Mouse (Mus musculus): ENCODE data around the gene 1700016K19Rik.
A peak's percentile ranks its signal among the peaks of the same experiment; 100 is the strongest.

The 1700016K19Rik gene

DNA sequence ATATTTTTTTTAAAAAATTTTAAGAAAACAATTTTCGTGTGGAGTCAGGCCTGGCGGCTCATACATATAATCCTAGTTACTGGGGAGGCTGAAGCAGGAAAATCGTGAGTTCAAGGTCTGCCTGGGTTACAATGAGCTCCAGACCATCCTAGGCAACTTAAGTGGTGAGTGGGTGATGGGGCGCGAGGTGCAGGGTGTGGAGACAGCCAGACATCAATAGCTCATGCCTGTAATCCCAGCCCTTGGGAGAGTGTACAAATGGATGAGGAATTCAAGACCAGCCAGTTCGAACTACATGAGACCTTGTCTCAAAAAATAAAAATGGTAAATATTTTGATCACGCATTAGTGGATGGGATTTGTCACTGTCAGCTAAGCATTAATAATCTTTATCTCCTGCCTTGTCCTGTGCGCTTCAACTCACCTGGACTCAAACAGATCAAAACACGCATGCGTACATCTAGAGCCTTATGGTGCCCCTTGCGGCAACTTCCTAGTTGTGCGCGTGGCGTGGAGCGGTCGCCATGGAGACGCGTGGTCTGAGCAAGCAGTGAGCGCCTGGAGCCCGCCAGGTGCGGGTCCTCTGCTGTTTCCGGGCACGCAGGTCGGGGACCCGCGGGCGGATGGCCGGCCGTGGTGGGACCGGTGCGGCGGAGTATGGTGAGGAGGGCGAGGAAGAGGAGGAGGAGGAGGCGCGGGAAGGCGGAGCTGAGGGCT lies at the start of gene 1700016K19Rik:
1700016K19Rik (plus strand) TSS at position 473 of the 716 bp plus-strand sequence.
- peak; percentile 41 for DNase-seq (ENCODE audit: low read depth, low spot score)

DNA sequence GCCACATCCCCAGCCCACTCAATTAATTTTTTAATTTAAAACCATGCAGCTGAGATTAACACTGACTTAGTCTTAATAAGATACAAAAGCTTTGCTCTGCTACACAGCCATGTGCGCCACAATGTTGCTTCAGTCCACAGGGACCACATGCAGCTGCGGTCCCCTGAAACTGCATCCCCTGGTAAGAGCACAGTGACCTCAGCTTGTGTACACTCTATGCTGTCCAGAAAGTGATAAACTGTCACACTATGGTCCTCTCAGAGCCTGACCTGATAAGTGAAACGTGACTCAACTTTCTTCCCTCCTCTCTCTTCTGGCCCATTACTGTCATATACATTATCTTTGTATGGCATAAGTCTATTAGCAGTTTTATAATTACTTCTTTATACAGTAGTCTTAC lies 49.3 kb upstream of the 1700016K19Rik start:
- no peak for DNase-seq (ENCODE audit: low read depth, low spot score)

DNA sequence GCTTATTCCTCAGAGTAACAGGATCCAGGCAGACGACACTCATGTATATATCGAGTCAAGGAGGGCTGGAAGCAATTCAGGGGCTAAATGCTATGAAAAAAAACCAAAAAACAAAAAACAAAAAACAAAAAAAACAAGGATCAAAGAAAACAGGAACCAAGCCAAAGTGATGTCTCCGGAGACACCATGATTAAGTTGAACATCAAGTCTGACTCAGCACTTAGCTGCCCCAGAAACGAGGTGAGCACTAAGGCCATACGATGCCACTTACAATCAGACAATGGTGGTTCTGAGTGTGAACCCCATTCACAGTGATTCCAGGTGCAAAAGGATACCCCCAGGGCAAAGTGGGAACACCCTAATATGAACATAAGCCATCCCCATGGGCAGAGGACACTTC lies 47.8 kb upstream of the 1700016K19Rik start:
- no peak for DNase-seq (ENCODE audit: low read depth, low spot score)

DNA sequence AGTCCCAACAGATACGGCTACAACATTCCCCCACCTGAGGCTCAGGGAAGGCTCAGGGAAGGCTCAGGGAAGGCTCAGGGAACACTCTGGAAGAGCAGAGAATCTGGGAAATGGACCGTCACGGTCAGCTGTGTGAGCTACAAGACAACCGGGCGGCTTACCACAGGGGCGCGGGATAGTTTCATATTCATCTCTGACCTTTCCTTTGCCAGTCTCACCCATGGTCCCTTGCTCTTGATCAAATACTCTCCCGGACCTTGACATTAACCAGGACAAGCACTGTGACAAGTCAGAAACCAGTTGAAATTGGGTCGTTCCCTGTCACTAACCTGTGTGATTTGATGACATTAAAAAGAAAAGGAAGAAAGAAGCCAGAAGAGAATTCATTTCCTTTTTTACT lies 44.8 kb upstream of the 1700016K19Rik start:
- DNase-seq (ENCODE audit: low read depth, low spot score): no peak

DNA sequence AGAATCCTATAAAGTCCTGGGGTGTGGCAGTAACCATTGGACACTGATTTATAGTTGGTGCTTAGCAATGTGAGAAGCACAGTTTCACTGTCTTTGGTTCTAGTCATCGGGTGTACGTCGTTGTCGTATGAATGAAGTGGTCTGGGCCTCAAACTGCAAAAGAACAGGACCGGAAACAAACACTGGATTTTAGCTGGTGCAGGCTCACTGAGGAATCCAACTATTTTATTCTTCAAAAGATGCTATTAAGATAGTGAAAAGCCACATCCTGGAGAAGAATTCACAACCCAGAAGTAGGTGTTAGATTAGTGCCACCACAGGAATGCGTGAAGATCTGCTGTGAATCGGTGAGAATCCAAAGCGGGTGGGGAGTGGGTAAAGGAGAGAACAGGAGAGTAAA lies 43.1 kb upstream of the 1700016K19Rik start:
- DNase-seq (ENCODE audit: low read depth, low spot score): no peak

DNA sequence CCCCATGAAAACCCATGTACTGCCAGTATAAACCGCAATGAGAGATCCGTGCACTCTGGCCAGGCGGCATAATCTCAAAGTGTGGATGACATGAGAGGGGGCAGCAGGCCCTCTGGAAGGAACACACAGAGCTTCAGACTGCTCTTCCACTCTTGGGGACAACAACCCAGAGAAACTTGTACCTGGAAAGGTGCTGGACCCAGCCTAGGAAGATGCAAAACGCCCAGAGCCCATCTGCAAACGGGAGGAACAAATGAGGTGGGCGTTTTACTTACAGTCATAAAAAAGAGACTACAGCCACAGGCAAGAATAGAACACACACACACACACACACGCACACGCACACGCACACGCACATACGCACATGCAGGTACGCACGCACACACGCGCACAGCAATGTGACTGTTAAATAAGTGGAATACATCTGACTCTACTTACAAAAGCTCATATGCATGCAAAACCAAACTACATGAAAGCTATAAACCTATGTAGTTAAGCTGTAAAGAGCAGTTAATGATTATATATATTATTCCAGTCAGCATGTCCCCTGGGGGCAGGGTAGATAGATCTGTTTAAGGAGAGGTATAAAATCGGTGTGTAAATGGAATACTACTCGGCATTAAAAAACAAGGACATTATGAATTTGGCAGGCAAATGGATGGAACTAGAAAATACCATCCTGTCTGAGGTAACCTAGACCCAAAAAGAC lies 42.4 kb upstream of the 1700016K19Rik start:
- no peak for DNase-seq (ENCODE audit: low read depth, low spot score)

DNA sequence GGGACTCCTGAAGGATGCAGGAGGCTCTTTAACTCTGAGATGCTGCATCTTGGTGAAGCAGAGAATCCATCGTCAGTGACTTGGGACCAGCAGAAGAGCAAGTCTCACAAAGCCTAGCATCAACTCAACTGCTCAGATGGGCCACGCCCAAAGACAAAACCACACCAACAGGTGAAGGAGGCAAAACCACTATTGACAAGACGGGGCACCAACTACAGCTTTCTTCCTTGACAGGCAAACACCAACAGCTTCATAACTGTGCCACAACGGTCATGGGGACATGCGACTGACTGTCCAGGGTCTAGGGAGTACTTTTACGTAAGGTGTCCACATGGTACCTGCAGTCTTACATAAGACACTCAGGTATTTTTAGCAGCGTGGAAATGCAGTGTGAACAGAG lies 37.9 kb upstream of the 1700016K19Rik start:
- no peak for DNase-seq (ENCODE audit: low read depth, low spot score)

DNA sequence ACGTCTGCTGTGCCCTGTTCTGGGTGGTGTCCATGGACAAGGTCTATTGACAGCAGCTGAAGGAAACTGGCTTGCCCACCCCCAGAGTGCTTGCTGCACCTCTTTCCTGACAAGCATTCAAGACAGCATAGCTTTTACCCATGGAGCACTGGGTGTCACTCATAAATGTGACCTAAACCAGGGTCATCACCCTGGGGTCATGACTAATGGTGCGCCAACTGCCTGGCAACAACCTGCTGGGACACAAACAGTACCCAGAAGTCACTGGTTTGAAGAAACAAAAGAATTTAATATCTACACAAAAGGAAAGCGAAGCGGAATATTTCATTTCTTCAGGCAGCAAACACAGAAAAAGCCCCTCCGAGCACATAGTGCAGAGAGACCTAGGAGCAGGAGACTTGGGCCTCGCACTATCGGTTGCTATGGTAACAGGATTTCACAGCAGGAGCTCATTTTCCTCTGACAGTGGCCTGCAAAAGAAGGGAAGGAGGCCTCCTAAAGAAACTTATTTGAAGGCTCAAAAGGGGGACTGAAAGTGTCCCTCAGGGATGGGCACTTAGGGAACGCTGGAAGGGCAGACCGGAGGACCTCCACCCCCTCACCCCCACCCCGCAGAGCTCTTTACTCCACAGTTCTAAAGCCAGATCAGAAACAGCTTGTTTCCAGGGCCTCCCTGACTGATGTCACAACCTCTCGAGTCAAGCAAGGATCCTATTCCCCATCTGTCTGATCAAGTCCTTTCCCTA lies 35.8 kb upstream of the 1700016K19Rik start:
- no peak for DNase-seq (ENCODE audit: low read depth, low spot score)

DNA sequence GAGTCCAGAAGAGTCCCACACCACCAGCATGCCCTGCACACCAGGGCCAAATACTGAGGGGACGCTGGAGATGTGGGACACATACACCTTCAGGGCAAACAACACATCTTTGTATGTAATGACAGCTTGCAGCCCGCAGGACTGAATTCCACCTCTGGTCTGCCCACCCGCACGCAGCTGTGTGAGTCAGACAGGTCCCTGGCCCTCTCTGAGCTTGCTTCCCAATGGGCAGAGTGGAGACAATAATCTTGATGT lies 35.3 kb upstream of the 1700016K19Rik start:
- no peak for DNase-seq (ENCODE audit: low read depth, low spot score)

DNA sequence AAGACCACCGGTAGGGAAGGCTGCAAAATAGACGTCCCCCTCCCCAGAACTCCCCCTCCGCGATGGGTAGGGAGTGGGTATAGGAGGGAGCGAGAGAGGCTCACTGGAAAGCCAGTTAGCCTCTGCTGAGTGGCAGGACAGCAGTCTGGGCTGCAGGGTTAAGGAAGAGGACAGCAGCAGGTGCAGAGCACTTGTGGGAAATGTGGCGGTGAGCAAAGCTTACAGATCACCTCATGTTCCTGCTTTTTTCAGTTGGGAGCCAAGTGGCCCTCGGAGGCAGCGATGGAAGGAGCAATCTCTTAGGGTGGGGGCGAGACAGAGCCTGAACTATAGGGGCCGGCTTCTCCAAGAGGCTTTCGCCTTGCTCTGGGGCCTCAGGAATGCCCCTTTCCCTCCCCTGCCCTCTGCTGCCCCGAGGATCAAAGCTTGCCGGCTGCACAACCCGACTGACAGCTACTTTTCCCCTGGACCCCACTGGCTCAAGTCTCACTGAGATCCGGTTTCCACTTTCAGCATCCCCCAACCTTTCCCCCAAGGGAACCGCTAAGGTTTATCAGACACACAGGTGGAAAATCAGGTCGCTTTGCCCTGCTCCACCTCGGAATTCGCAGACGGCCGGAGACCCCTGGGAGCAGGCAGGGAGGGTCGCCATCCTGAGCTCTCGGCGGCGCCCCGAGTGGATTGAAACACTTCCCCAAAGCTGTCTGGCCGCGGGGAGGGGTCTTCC lies 33.9 kb upstream of the 1700016K19Rik start:
- no peak for DNase-seq (ENCODE audit: low read depth, low spot score)

DNA sequence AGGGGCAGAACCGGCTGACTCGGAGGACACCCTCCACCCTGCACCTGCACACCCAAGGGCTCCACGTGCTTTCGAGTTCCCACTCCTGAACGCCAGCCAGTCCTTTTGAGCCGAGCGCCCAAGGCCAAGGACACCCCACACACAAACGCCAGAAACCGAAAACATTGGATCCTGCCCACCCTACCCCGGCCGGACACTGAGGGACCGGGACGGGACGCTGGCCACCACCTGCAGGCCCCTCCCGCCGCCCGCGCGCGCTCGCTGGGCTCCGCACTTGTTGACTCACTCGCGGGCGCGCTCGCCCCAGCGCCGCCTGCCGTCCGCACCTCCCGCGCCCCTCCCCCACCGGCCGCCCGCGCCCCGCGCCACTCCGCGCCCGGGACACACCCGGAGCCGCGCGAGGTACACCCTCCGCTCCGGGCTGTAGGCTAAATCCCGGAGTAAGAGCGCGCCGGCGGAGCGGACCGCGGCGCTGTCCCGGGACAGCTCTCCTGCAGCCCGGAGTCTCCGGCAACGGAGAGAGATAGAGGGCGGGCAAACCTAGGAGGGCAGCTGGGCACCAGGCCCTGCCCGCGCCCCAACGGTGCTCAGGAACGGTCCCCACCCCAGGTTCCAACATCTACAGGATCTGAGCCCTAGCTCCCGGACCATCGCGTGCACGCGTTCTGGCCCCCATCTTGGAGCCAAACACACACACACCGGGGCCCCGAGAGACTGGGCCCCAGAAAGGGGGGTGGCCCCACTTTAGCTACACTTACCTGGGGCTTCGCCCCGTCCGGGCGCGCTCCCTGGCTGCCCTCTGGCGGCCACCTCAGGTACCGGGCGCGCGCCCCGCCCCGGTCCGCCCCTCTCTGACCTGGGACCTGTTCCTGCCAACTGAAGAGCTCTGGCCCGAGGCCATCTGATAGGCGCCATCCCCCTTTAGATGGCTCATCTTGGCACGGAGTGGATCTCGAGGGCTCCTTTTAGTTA lies 33.0 kb upstream of the 1700016K19Rik start:
- peak; percentile 62 for DNase-seq (ENCODE audit: low read depth, low spot score)

DNA sequence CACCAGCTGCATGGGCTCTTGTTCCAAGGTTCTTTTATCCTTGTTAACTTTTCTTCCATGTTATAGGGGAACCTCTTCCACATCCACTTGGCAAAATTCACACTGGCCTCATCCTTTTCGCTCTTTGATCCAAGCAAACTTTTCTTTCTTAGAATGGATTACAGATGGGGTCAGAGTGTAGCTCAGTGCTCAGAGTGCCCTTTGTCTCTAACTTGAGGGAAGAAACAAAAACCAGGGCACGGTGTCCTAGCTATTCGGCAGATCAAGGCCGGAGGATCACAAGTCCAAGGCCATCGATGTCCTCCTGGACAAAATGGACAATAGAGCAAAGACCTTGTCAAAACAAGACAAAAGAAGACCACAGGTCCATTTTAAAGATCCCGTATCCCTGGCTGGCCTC lies 31.0 kb upstream of the 1700016K19Rik start:
- DNase-seq (ENCODE audit: low read depth, low spot score): no peak

DNA sequence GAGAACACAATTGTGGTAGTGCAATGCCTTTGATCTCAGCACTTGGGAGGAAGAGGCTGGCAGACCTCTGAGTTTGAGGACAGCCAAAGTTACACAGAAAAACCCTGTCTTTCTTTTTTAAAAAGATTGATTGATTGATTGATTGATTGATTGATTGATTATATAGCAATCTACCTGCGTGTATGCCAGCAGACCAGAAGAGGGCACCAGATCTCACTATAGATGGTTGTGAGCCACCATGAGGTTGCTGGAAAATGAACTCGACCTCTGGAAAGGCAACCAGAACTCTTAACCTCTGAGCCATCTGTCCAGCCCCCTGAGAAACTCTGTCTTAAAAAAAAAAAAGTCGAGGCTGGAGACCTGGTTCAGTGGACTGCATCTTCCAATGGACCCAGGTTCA lies 29.1 kb upstream of the 1700016K19Rik start:
- DNase-seq (ENCODE audit: low read depth, low spot score): no peak

DNA sequence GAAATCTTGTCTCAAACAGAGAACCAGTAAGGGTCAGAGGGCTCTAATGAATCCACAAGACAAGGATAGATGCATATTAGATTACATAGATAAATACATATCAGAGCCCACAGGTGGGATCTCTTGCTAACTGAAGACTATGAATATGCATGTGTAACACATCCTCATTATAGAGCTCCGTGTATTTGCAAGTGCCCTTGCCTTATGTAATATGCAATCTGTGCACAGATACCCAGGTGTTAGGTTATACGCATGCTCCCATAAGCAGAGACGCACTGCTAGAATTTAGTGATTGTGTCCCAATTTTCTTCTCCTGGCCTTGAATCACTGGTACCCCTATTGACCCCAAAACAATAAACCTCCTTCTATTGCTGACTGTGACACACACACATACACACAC lies 27.5 kb upstream of the 1700016K19Rik start:
- DNase-seq (ENCODE audit: low read depth, low spot score): no peak

DNA sequence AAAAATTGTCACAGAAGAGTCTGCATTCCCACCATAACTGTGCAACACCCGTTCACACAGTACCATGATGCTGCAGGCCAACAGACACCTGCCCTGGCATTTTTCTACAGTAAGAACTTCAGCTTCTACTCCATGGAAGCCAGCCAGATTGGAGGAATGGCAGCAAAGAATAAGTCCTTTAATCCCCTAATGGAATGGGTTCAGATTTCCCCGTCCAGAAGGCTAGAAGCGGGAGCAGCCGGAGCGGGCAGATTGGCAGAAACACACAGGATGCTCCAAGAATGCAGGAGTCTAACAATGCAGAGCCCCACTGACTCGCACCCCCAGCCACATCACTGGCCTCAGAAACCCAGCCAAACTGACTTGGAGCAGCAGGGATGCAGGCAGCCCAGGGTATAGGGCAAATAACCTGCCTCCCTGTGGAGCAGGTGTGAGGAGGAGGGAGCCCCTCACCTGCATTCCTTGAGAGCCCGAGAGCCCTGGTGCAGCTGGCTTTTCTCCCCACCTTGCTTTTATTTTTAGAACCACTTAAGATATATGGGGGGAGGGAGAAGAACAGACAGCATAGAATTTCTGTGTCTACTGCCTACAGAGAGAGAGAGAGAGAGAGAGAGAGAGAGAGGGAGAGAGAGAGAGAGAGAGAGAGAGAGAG lies 26.7 kb upstream of the 1700016K19Rik start:
- no peak for DNase-seq (ENCODE audit: low read depth, low spot score)

DNA sequence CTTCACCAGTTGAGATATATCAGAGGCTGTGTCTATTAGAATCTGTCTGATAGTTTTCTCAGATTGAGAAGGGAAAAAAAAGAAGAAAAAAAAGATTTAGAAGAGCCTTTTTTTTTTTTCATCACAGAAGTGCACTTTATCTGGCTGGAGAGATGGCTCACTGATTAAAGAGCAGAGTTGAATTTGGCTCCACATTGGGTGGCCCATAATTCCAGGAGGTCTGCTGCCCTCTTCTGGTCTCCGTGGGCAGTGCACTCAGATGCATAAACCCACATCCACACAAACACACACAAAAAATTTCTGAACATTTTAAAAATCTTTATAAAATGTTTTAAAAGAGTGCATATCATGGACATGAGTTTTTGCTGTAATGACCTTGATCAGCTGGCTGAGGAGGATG lies 25.7 kb upstream of the 1700016K19Rik start:
- DNase-seq (ENCODE audit: low read depth, low spot score): no peak

DNA sequence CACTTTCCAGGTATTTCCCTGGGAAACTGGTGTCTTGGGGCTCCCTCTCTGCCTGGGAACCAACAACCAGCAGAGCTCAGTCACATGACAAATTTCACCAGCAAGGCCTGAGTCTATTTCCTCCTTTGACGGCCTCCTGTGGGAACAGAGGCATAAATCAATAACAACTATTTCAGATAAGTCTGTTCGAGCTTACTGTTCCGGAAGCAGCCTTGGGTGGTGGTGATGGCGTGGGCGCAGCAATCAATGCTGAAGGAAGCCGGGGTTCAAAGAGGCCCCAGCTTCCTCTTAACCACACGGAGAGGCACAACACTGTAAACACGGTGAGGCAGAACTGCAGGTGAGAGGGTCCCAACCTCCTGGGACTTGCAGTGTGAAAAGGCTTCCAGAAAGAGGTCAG lies 23.0 kb upstream of the 1700016K19Rik start:
- peak; percentile 23 for DNase-seq (ENCODE audit: low read depth, low spot score)

DNA sequence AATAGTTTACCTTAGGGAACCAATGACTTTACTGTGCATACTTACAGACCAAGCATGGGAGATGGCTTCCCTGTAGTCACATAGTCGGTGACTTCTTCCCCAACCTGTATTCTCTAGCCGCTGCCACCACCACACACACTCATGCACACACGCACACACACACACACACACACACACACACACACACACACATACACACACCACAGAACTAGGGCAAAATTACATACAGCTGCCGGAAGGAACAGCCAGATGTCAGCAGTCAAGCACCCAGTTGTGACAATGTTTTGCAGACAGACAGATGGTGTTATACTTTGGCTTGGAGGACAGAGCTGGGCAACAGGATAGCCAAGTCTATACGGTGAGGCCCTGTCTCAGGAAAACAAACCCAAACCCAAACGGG lies 21.7 kb upstream of the 1700016K19Rik start:
- DNase-seq (ENCODE audit: low read depth, low spot score): no peak

DNA sequence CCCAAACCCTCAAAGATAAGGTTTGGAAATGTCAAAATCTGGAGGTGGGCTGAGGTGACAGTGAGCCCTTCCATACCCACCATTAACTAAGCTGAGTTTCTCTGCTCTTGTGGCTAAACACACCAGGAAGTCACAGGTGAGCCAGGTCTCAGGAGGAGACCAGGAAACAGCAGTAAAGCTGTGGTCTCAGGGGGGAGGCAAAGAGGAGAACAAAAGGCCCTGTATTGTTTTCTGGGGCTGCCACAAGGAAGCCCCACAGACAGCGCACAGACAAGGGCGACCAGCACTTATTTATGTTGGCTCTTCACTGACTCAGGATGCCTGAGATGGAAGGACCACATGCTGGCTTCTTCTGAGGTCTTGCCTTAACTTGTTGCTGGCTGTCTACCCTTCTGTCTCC lies 19.3 kb upstream of the 1700016K19Rik start:
- DNase-seq (ENCODE audit: low read depth, low spot score): no peak

DNA sequence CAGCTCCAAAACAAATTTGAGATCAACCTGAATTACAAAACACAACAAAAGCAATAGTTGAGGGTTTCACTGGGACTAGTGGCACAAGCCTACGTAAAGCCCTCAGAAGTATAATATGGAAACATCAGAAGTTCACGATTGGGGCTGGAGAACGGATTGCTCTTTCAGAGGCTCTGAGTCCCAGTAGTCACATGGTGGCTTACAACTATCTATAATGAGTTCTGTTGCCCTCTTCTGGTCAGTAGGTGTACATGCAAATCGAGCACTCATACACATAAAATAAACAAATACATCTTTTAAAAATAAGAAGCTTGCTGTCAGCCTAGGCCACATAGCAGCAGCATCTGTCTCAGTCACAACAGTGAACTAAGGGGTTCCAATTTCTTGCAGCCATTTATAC lies 16.5 kb upstream of the 1700016K19Rik start:
- DNase-seq (ENCODE audit: low read depth, low spot score): no peak

DNA sequence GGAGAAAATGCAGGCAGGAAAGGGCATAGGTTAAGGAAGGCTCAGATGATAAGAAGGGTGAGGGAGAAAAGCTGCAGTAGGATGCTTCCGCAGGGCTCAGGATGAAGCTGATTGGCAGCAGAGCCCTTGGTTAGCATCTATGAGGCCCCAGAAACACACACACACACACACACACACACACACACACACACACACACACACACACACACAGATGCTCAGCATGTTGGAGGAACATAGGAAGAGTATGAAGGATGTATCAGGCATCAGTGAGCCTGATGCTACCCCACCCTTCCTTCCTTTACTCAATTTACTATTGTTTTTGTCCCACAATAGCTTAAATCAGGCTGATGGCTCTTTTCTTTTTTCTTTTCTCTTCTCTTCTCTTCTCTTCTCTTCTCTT lies 15.1 kb upstream of the 1700016K19Rik start:
- DNase-seq (ENCODE audit: low read depth, low spot score): no peak
